Mouse (Mus musculus) urinary bladder, postnatal 4 days (tissue): Measurements from ENCODE around the gene Ugt1a6b.

Experiments used
- DNase-seq, 2 experiments: peaks; one replicate each; pipeline ENCODE4 v3.0.0; 2021 to 2022; ENCODE audit warnings: low spot score in 2 of 2

Ugt1a6b gene

GRCm38 (mm10) chr1:88261706-88262105 is 158.7 kb downstream of the Ugt1a6b start:
- no peak for DNase-seq

GRCm38 (mm10) chr1:88262255-88262654 is 159.2 kb downstream of the Ugt1a6b start:
- peak; percentile 89 to 98 for DNase-seq

- DNase-seq: peak in 1 of 2 experiments; percentile 80
Measured at GRCm38 (mm10) chr1:88262961-88263360, 159.9 kb downstream of the Ugt1a6b start.

- no peak for DNase-seq
Measured at GRCm38 (mm10) chr1:88263778-88264177, 160.7 kb downstream of the Ugt1a6b start.

- DNase-seq: no peak
Measured at GRCm38 (mm10) chr1:88264237-88264868, 161.3 kb downstream of the Ugt1a6b start.

GRCm38 (mm10) chr1:88264869-88265240 is 161.8 kb downstream of the Ugt1a6b start:
- peak in 1 of 2 experiments; percentile 83 for DNase-seq

- DNase-seq: peak; percentile 37 to 67
Measured at GRCm38 (mm10) chr1:88266123-88266522, 163.1 kb downstream of the Ugt1a6b start.

GRCm38 (mm10) chr1:88267489-88267888 is 164.4 kb downstream of the Ugt1a6b start:
- DNase-seq: no peak

- peak in 1 of 2 experiments; percentile 43 for DNase-seq
Measured at GRCm38 (mm10) chr1:88268070-88268469, 165.0 kb downstream of the Ugt1a6b start.
